Mouse (Mus musculus) C2C12 (cell line): Measurements from ENCODE around the gene Hsd17b13.

ENCODE experiments used
- CTCF ChIP-seq: IDR thresholded peaks from one replicate; pipeline ENCODE4 v1.5.1; 2011; ENCODE audit not compliant: control insufficient read depth, insufficient read depth, insufficient read length
- MAX ChIP-seq: IDR thresholded peaks from one replicate; pipeline ENCODE4 v1.6.1; 2011; ENCODE audit warnings: mild to moderate bottlenecking, control low read depth
- MYOG ChIP-seq: IDR thresholded peaks from one replicate; pipeline ENCODE4 v1.6.1; 2011; ENCODE audit not compliant: control insufficient read depth, insufficient read length; ENCODE audit errors: extremely low read depth
- USF1 ChIP-seq: IDR thresholded peaks from one replicate; pipeline ENCODE4 v1.6.1; 2011; ENCODE audit warnings: low read depth, mild to moderate bottlenecking, control low read depth, moderate library complexity

DNA sequence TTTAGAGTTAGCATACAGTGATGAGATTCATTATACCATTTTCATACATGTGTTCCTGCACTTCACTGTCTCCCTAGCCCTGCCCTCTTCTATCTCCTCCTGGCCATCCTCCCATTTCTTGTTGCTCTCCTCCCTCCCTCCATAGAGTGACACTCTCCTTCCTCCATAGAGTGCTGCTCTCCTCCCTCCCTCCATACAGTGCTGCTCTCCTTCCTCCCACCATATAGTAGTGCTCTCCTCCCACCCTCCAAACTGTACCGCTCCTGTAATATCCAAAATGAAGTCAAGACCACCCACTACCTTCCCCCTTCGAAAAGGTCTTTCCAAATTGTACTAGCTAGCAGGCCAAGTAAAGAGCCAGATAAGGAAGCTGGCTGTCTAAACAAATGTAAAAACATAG lies 53.5 kb downstream of the Hsd17b13 start:
- TF ChIP-seq CTCF, result no peak
- no peak for TF ChIP-seq MYOG
- no peak for TF ChIP-seq MAX
- TF ChIP-seq USF1, result no peak
